Mouse (Mus musculus) stomach, postnatal 0 days (tissue): ENCODE data around the gene Akp3.

ENCODE experiments used
- CTCF ChIP-seq: IDR thresholded peaks from 2 replicates; pipeline ENCODE4 v1.5.1; 2016; ENCODE audit warnings: antibody characterized with exemption, low read depth, mild to moderate bottlenecking, moderate library complexity
- EP300 ChIP-seq: optimal IDR thresholded peaks from 2 replicates; pipeline ENCODE3; 2016; ENCODE audit warnings: antibody characterized with exemption

GRCm38 (mm10) chr1:87171312-87171711 lies 46.5 kb downstream of the Akp3 start:
- TF ChIP-seq CTCF (no peak), EP300 (no peak)
